Mouse (Mus musculus) testis, adult 2 months (tissue): ENCODE measurements around the gene Snap91. TPM values are rescaled to one million over a fixed set of nuclear protein-coding genes. Genes with fewer than 3 reads are reported as not detected.

Source experiments
- H3K27ac ChIP-seq: fragments of 200-500 bp; 2 replicates; pipeline ENCODE4 v1.5.1; 2012; ENCODE audit warnings: low read depth, low read length; ENCODE audit not compliant: control insufficient read depth, insufficient read depth
- H3K27me3 ChIP-seq: fragments of 200-500 bp; 2 replicates; pipeline ENCODE4 v1.6.1; 2012; ENCODE audit warnings: mild to moderate bottlenecking, low read length, moderate library complexity; ENCODE audit not compliant: control insufficient read depth, insufficient read depth
- H3K36me3 ChIP-seq: fragments of 200-500 bp; 2 replicates; pipeline ENCODE4 v1.6.1; 2012; ENCODE audit warnings: mild to moderate bottlenecking, low read length; ENCODE audit not compliant: control insufficient read depth, insufficient read depth
- H3K4me1 ChIP-seq: fragments of 200-500 bp; 2 replicates; pipeline ENCODE4 v1.6.1; 2012; ENCODE audit warnings: low read length; ENCODE audit not compliant: control insufficient read depth, insufficient read depth
- H3K4me3 ChIP-seq: fragments of 200-500 bp; 2 replicates; pipeline ENCODE4 v1.5.1; 2012; ENCODE audit warnings: low read depth, mild to moderate bottlenecking, low read length, moderate library complexity, mixed read lengths; ENCODE audit not compliant: control insufficient read depth
- CTCF ChIP-seq: fragments of 200-500 bp; IDR thresholded peaks from 2 replicates; pipeline ENCODE4 v1.5.1; 2012; ENCODE audit warnings: low read depth, mild to moderate bottlenecking, inconsistent platforms, low read length, moderate library complexity; ENCODE audit not compliant: control insufficient read depth, insufficient read depth, insufficient replicate concordance
- POLR2A ChIP-seq: fragments of 200-500 bp; IDR thresholded peaks from 2 replicates; pipeline ENCODE4 v1.6.1; 2012; ENCODE audit warnings: low read depth, mild to moderate bottlenecking, inconsistent platforms, low read length, moderate library complexity; ENCODE audit not compliant: control insufficient read depth
- polyA plus RNA-seq: library from polyadenylated mRNA; depleted of rRNA; stranded (reverse); fragments of >200 nt; gene quantifications from 2 replicates; pipeline ENCODE4 v1.2.3, GENCODE M21; 2012

Snap91 gene
- polyA plus RNA-seq, 1 experiment = 1.2 TPM

DNA sequence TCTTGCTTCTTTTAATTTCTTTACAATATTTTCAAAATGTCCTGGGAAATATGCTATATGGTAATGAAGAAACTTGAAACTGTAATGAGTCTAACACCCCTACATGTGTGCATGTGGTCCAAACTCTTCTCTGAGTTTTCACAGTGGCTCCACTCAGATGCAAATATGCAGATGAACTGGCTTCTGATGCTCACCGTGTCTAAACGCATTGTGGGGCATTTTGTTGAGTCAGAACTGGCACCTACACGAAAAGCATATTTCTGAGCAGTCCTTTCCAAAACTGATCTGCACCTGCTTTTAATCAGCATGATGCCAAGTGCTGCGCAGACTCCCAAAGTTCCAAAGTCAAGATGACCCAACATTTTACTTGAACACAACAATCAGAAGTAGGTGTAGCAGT, 82.9 kb downstream of the Snap91 start:
- H3K36me3 ChIP-seq = no peaks in the 10 kb centered on the region
- TF ChIP-seq POLR2A (no peak), CTCF (no peak)
- no peaks in the 10 kb centered on the region for H3K27me3 ChIP-seq
- H3K27ac ChIP-seq = no peak overlapping the region
- no peaks in the 10 kb centered on the region for H3K4me1 ChIP-seq
- no peak overlapping the region for H3K4me3 ChIP-seq

GRCm38 (mm10) chr9:86795236-86795635, 85.2 kb downstream of the Snap91 start:
- no peaks in the 10 kb centered on the region for H3K4me1 ChIP-seq
- TF ChIP-seq CTCF (no peak), POLR2A (no peak)
- H3K27me3 ChIP-seq = no peaks in the 10 kb centered on the region
- H3K27ac ChIP-seq = no peak overlapping the region
- H3K36me3 ChIP-seq = no peaks in the 10 kb centered on the region
- H3K4me3 ChIP-seq = no peak overlapping the region

DNA sequence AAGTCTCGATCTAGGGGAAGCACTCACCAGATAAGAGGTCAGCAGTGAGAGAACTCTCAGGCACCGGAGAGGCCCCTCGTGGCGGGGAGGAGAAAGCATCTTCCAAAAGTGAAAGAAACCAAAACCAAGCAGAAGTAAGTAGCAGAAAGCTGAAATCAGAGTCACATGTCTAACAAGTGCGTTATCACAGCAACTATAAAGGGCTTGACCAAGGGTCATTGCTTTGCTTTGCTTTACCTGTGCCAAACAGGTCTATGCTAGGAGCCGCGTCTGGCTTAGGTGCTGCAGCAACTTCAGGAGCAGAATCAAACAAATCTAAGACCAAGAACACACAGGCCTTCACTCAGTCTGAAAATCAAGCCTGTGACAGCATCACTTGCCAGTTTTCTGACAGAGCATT, 88.5 kb downstream of the Snap91 start:
- Histone ChIP-seq H3K27ac (no peak overlapping the region), H3K4me3 (no peak overlapping the region), H3K27me3 (no peaks in the 10 kb centered on the region), H3K36me3 (no peaks in the 10 kb centered on the region), H3K4me1 (no peaks in the 10 kb centered on the region)
- TF ChIP-seq CTCF (no peak), POLR2A (no peak)

DNA sequence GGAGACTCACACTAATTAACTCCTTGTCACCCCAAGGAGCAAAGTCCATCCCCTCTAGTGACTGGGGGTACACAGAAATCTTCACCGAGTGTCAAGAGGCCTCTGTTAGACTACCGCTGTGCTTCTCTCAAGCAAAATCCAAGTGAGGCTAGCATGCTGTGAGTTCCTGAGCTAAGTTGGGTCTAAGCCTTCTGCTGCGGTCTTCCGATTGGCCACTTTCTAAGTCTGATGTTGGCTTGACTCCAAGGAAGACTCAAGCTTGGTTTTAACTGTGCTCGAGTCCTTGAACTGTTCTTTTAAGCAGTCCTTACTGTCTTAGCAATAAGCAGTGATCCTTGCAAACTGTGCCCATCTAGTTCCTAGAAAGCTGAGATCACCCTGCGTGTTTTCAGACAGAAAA, 91.3 kb downstream of the Snap91 start:
- TF ChIP-seq POLR2A (no peak), CTCF (no peak)
- H3K27ac ChIP-seq = no peak overlapping the region
- no peaks in the 10 kb centered on the region for H3K4me1 ChIP-seq
- no peaks in the 10 kb centered on the region for H3K27me3 ChIP-seq
- H3K36me3 ChIP-seq = no peaks in the 10 kb centered on the region
- H3K4me3 ChIP-seq = no peak overlapping the region

GRCm38 (mm10) chr9:86782836-86783235, 97.6 kb downstream of the Snap91 start:
- H3K36me3 ChIP-seq = no peaks in the 10 kb centered on the region
- no peak overlapping the region for H3K27ac ChIP-seq
- TF ChIP-seq CTCF (no peak), POLR2A (no peak)
- H3K4me1 ChIP-seq = no peaks in the 10 kb centered on the region
- H3K4me3 ChIP-seq = no peak overlapping the region
- no peaks in the 10 kb centered on the region for H3K27me3 ChIP-seq

DNA sequence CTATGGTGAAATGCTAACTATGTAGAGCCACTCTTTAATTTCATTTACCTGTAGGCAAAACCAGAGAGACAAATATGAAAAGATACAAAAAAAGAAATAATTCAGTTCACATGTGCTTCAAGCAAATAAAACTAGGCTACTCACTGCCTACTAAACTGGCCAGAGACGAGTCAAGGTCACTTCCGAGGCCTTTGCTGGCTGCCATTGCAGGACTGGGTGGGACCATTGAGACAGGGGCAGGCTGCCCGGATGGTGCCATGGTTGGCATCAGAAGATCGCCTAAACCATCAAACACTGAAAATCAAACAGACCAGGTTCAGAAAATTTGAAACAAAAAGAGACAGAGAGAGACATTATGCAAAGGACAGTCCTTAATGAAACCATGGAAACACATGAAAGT, 99.0 kb downstream of the Snap91 start:
- no peaks in the 10 kb centered on the region for H3K27me3 ChIP-seq
- H3K36me3 ChIP-seq = no peaks in the 10 kb centered on the region
- H3K4me1 ChIP-seq = no peaks in the 10 kb centered on the region
- H3K4me3 ChIP-seq = no peak overlapping the region
- no peak overlapping the region for H3K27ac ChIP-seq
- TF ChIP-seq POLR2A = no peak
- no peak for TF ChIP-seq CTCF

- TF ChIP-seq POLR2A = no peak
- no peak for TF ChIP-seq CTCF
- H3K27me3 ChIP-seq = no peaks in the 10 kb centered on the region
- H3K4me3 ChIP-seq = no peak overlapping the region
- no peak overlapping the region for H3K27ac ChIP-seq
- H3K4me1 ChIP-seq = no peaks in the 10 kb centered on the region
- no peaks in the 10 kb centered on the region for H3K36me3 ChIP-seq
Observed at GRCm38 (mm10) chr9:86778212-86778611, 102.2 kb downstream of the Snap91 start.

- Histone ChIP-seq H3K4me3 (no peak overlapping the region), H3K4me1 (no peaks in the 10 kb centered on the region), H3K27ac (no peak overlapping the region), H3K36me3 (no peaks in the 10 kb centered on the region), H3K27me3 (no peaks in the 10 kb centered on the region)
- TF ChIP-seq POLR2A (no peak), CTCF (no peak)
Observed at GRCm38 (mm10) chr9:86777309-86777708, 103.1 kb downstream of the Snap91 start.
